Mouse (Mus musculus) olfactory bulb, adult 2 months (tissue): Measurements from ENCODE around the gene Lmx1b.

ENCODE experiments used
- CTCF ChIP-seq: fragments of 200-500 bp; IDR thresholded peaks from 2 replicates; pipeline ENCODE4 v1.5.1; 2012; ENCODE audit warnings: low read depth, mild to moderate bottlenecking, low read length, moderate library complexity; ENCODE audit not compliant: insufficient read depth
- POLR2A ChIP-seq: fragments of 200-500 bp; IDR thresholded peaks from 2 replicates; pipeline ENCODE4 v1.6.1; 2012; ENCODE audit warnings: mild to moderate bottlenecking, low read depth, low read length, moderate library complexity; ENCODE audit not compliant: insufficient read depth

- TF ChIP-seq POLR2A (no peak), CTCF (no peak)
Observed at GRCm38 (mm10) chr2:33583761-33584160, 56.5 kb downstream of the Lmx1b start.
